Mouse (Mus musculus): ENCODE results near the gene Rasgrp3. TPM values are rescaled to one million over a fixed set of nuclear protein-coding genes. Genes with fewer than 3 reads are reported as not detected.

The Rasgrp3 gene
- polyA plus RNA-seq, 1 experiment: 0.60 TPM

DNA sequence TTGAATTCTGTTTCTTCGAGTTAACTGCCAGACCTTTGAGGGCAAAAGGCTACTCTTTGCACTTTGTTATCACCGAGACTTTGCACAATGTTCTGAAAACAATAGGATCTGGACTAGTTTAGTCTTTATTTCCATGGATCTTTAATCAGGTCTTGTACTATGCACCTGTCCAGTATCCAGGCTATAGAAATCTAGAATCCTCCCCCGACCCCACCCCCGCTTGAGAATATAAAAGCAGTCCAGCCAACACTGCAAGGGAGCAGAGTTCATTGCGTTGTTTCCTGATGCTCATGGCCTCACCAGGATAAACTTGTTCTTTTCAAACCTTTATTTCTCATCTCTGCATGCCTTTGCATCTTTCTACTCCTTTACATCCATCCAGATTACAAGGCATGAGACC lies 73.6 kb downstream of the Rasgrp3 start:
- no peaks in the 10 kb centered on the region for H3K4me1 ChIP-seq (ENCODE audit: control insufficient read depth, insufficient read depth, low read length)
- H3K9me3 ChIP-seq (replicated peaks; ENCODE audit: control insufficient read depth, insufficient read depth, low read length, poor library complexity, severe bottlenecking): no peaks in the 10 kb centered on the region
- no peak overlapping the region for H3K9ac ChIP-seq (ENCODE audit: low read depth, poor library complexity, severe bottlenecking)
- no peak for TF ChIP-seq POLR2A (IDR thresholded peaks at IDR 0.05; ENCODE audit: insufficient read depth, low read length)
- no peak for TF ChIP-seq EP300 (IDR thresholded peaks at IDR 0.05; ENCODE audit: insufficient read depth, low read depth, low read length)
- TF ChIP-seq CTCF (IDR thresholded peaks at IDR 0.05; ENCODE audit: low read depth, low read length): no peak
- H3K27me3 ChIP-seq (ENCODE audit: control insufficient read depth, insufficient read depth, low read length, poor library complexity, severe bottlenecking): no peaks in the 10 kb centered on the region; the same call in 1 of the 2 replicates
- no peaks in the 10 kb centered on the region for H3K36me3 ChIP-seq (ENCODE audit: control insufficient read depth, insufficient read depth, low read length, poor library complexity, severe bottlenecking)
- H3K4me3 ChIP-seq (ENCODE audit: low read depth, low read length): no peak overlapping the region
- H3K27ac ChIP-seq (ENCODE audit: insufficient read depth, low read length): no peak overlapping the region

DNA sequence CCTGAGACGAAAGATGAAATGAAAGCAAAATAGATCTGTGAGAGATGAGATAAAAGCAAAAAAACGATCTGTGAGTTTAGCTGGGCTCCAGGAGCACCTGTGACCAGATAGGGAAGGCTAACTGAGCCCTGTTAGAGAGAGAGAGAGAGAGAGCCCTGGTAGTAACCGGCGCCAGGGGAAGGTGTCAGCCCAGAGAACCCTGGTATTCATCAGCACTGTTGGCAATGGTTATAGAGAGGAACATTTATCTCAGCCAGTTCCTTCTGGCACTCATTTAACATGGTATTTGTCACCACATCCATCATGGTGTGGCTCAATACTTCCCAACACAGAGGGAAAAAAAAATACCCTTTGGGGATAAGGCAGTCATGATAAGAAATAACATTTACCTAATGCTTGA lies 80.9 kb downstream of the Rasgrp3 start:
- Histone ChIP-seq H3K27me3 (ENCODE audit: control insufficient read depth, insufficient read depth, low read length, poor library complexity, severe bottlenecking) (peaks cover 3% of the 10 kb centered on the region; the same call in 1 of the 2 replicates), H3K9ac (ENCODE audit: low read depth, poor library complexity, severe bottlenecking) (no peak overlapping the region), H3K4me3 (ENCODE audit: low read depth, low read length) (no peak overlapping the region), H3K36me3 (ENCODE audit: control insufficient read depth, insufficient read depth, low read length, poor library complexity, severe bottlenecking) (no peaks in the 10 kb centered on the region), H3K27ac (ENCODE audit: insufficient read depth, low read length) (no peak overlapping the region), H3K4me1 (ENCODE audit: control insufficient read depth, insufficient read depth, low read length) (peaks cover under 1% of the 10 kb centered on the region), H3K9me3 (replicated peaks; ENCODE audit: control insufficient read depth, insufficient read depth, low read length, poor library complexity, severe bottlenecking) (no peaks in the 10 kb centered on the region)
- TF ChIP-seq CTCF (IDR thresholded peaks at IDR 0.05; ENCODE audit: low read depth, low read length) (no peak), EP300 (IDR thresholded peaks at IDR 0.05; ENCODE audit: insufficient read depth, low read depth, low read length) (no peak), POLR2A (IDR thresholded peaks at IDR 0.05; ENCODE audit: insufficient read depth, low read length) (no peak)

DNA sequence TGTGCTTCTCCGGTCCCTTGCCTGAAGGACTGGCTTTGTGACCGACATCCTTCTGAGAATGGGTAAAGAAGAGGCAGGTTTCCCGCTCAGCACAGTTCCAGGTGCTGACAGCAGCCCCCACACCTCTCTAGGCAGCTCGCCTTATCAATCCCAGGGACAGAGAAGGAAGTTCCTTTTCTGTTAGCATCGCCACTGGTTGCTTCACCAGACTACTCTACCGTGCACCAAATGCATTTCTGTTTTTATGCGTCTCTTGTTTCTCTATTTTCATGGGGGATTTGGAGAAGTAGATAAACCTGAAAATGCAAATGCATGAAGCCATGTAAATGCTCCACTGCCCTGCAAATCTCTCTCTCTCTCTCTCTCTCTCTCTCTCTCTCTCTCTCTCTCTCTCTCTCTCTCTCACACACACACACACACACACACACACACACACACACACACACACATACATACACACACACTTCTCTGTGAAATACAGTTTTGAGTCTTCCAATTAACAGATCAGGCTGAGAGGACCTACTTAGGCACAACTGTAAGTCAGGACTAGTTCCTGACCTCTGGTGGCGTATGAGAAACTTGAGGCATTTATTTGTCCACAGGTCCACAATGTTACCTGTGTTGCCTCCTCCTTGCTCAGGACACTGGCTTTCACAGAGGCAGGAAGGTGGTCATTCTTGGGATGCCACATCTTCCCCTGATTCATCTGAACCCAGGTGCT lies 82.6 kb downstream of the Rasgrp3 start:
- no peak overlapping the region for H3K9ac ChIP-seq (ENCODE audit: low read depth, poor library complexity, severe bottlenecking)
- no peaks in the 10 kb centered on the region for H3K9me3 ChIP-seq (replicated peaks; ENCODE audit: control insufficient read depth, insufficient read depth, low read length, poor library complexity, severe bottlenecking)
- no peaks in the 10 kb centered on the region for H3K36me3 ChIP-seq (ENCODE audit: control insufficient read depth, insufficient read depth, low read length, poor library complexity, severe bottlenecking)
- no peak overlapping the region for H3K4me3 ChIP-seq (ENCODE audit: low read depth, low read length)
- H3K27me3 ChIP-seq (ENCODE audit: control insufficient read depth, insufficient read depth, low read length, poor library complexity, severe bottlenecking): peaks cover 3% of the 10 kb centered on the region; the same call in 1 of the 2 replicates
- peaks cover 5% of the 10 kb centered on the region for H3K4me1 ChIP-seq (ENCODE audit: control insufficient read depth, insufficient read depth, low read length)
- no peak for TF ChIP-seq POLR2A (IDR thresholded peaks at IDR 0.05; ENCODE audit: insufficient read depth, low read length)
- no peak for TF ChIP-seq EP300 (IDR thresholded peaks at IDR 0.05; ENCODE audit: insufficient read depth, low read depth, low read length)
- no peak for TF ChIP-seq CTCF (IDR thresholded peaks at IDR 0.05; ENCODE audit: low read depth, low read length)
- H3K27ac ChIP-seq (ENCODE audit: insufficient read depth, low read length): no peak overlapping the region

DNA sequence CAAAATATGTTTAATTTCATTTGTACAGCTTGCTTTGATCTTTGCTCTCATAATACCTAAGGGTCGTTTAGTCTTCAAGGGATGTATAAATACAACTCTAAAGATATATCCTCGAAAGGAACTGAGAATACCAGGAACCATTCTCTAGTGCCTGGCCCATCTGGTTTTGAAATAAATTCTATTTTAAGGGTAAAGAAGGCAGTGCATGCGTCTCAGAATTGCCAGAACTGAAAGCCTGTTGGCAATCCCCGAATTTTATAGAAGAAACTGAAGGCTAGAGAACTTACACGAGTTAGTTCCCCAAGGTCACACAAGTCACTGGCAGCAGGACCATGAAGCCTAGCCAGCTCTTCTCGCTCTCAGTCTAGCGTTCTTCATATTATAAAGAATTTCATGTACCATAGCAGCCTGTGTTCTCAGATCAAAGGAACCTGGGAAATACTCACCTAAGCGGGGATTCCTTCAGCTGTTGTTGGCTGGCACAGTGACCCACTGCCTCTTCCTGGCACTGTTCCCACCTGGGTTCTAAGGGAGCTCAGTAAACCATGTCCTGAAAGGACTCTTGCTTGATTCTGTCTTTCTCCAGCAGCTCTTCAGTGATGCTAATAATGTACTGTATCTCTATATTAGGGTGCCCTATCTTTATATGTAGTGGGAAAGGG lies 83.7 kb downstream of the Rasgrp3 start:
- Histone ChIP-seq H3K27me3 (ENCODE audit: control insufficient read depth, insufficient read depth, low read length, poor library complexity, severe bottlenecking) (peaks cover 3% of the 10 kb centered on the region; the same call in 1 of the 2 replicates), H3K27ac (ENCODE audit: insufficient read depth, low read length) (no peak overlapping the region), H3K36me3 (ENCODE audit: control insufficient read depth, insufficient read depth, low read length, poor library complexity, severe bottlenecking) (no peaks in the 10 kb centered on the region), H3K4me3 (ENCODE audit: low read depth, low read length) (no peak overlapping the region), H3K9ac (ENCODE audit: low read depth, poor library complexity, severe bottlenecking) (no peak overlapping the region), H3K9me3 (replicated peaks; ENCODE audit: control insufficient read depth, insufficient read depth, low read length, poor library complexity, severe bottlenecking) (no peaks in the 10 kb centered on the region), H3K4me1 (ENCODE audit: control insufficient read depth, insufficient read depth, low read length) (peaks cover 8% of the 10 kb centered on the region)
- no peak for TF ChIP-seq POLR2A (IDR thresholded peaks at IDR 0.05; ENCODE audit: insufficient read depth, low read length)
- TF ChIP-seq EP300 (IDR thresholded peaks at IDR 0.05; ENCODE audit: insufficient read depth, low read depth, low read length): no peak
- TF ChIP-seq CTCF (IDR thresholded peaks at IDR 0.05; ENCODE audit: low read depth, low read length): no peak

DNA sequence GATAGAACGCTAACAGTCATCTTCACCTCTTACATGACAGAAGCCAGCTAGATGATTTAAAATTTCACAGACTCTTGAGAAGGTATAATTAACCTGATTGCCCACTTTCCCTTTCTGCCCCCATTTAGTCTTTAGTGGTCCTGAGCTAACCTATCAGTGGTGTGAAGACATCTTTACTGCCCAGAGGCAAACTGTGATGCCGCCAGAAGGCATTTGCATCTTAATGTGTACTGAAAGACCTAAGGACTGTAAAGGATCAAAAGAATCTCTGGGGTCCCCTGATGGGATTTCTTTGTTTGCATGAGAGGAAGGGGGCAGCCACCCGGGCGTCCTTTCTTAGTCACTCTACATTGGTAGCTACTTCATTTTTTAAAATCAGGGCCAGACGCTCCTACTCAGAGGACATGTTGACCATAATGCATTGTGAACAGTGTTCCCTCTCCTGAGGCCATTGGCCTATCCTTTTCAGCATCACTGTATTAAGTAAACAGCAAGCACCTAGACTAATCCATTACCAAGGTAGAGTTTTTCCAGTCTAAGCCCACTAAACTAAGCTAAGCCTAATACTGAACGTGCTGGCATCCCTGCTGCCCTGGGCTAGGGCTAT lies 85.6 kb downstream of the Rasgrp3 start:
- no peak for TF ChIP-seq POLR2A (IDR thresholded peaks at IDR 0.05; ENCODE audit: insufficient read depth, low read length)
- no peak for TF ChIP-seq EP300 (IDR thresholded peaks at IDR 0.05; ENCODE audit: insufficient read depth, low read depth, low read length)
- TF ChIP-seq CTCF (IDR thresholded peaks at IDR 0.05; ENCODE audit: low read depth, low read length): no peak
- H3K4me1 ChIP-seq (ENCODE audit: control insufficient read depth, insufficient read depth, low read length): peaks cover 8% of the 10 kb centered on the region
- no peak overlapping the region for H3K27ac ChIP-seq (ENCODE audit: insufficient read depth, low read length)
- H3K4me3 ChIP-seq (ENCODE audit: low read depth, low read length): no peak overlapping the region
- H3K36me3 ChIP-seq (ENCODE audit: control insufficient read depth, insufficient read depth, low read length, poor library complexity, severe bottlenecking): no peaks in the 10 kb centered on the region
- H3K27me3 ChIP-seq (ENCODE audit: control insufficient read depth, insufficient read depth, low read length, poor library complexity, severe bottlenecking): peaks cover 3% of the 10 kb centered on the region; the same call in 1 of the 2 replicates
- H3K9me3 ChIP-seq (replicated peaks; ENCODE audit: control insufficient read depth, insufficient read depth, low read length, poor library complexity, severe bottlenecking): no peaks in the 10 kb centered on the region
- no peak overlapping the region for H3K9ac ChIP-seq (ENCODE audit: low read depth, poor library complexity, severe bottlenecking)
